Mouse (Mus musculus) limb, embryonic 12.5 days (tissue): ENCODE results near the gene Gm17581. TPM values are rescaled to one million over a fixed set of nuclear protein-coding genes. Genes with fewer than 3 reads are reported as not detected.

Experiments
- ATAC-seq: fragments of 200-750 bp; cut with Nextera tagmentation; 2 replicates; pipeline ENCODE4 v1.8.0; 2017; ENCODE audit warnings: low read depth, moderate TSS enrichment; ENCODE audit not compliant: insufficient number of reproducible peaks, insufficient read depth, low FRiP score, low TSS enrichment
- H3K27ac ChIP-seq: fragments of 300-500 bp; sonication (generic); 2 replicates; pipeline ENCODE4 v1.5.1; 2016; ENCODE audit warnings: mild to moderate bottlenecking, moderate library complexity
- H3K27me3 ChIP-seq: fragments of 300-500 bp; sonication (generic); 2 replicates; pipeline ENCODE4 v1.6.1; 2016; ENCODE audit warnings: mild to moderate bottlenecking, moderate library complexity
- H3K36me3 ChIP-seq: fragments of 300-500 bp; sonication (generic); 2 replicates; pipeline ENCODE4 v1.6.1; 2016; ENCODE audit warnings: mild to moderate bottlenecking, moderate library complexity
- H3K4me1 ChIP-seq: fragments of 300-500 bp; sonication (generic); replicated peaks from 2 replicates; pipeline ENCODE4 v1.6.1; 2016
- H3K4me2 ChIP-seq: fragments of 300-500 bp; sonication (generic); 2 replicates; pipeline ENCODE4 v1.6.1; 2016; ENCODE audit warnings: mild to moderate bottlenecking, moderate library complexity
- H3K4me3 ChIP-seq: fragments of 300-500 bp; sonication (generic); replicated peaks from 2 replicates; pipeline ENCODE4 v1.5.1; 2016; ENCODE audit warnings: mild to moderate bottlenecking
- H3K9ac ChIP-seq: fragments of 300-500 bp; sonication (generic); replicated peaks from 2 replicates; pipeline ENCODE4 v1.6.1; 2016; ENCODE audit warnings: mild to moderate bottlenecking, moderate library complexity
- H3K9me3 ChIP-seq: fragments of 300-500 bp; sonication (generic); 2 replicates; pipeline ENCODE4 v1.6.1; 2016; ENCODE audit warnings: mild to moderate bottlenecking, moderate library complexity
- WGBS: fragments of 180-500 bp; shearing (Covaris S2); methylation state at CpG from one replicate; pipeline ENCODE4 v1.1.7; 2016; 5-methylcytosine and 5-hydroxymethylcytosine counted together
- polyA plus RNA-seq: library from polyadenylated mRNA; unstranded; fragments of >200 nt; fragmentation: Nextera tagmentation; extraction: Ambion mirVana; gene quantifications from 2 replicates; pipeline ENCODE4 v1.2.1, GENCODE M21; 2016

Gene Gm17581
- polyA plus RNA-seq, 1 experiment from 2014 or later = not detected

- Histone ChIP-seq H3K27me3 (peaks cover 73% of the 10 kb centered on the region), H3K36me3 (no peaks in the 10 kb centered on the region), H3K9me3 (no peaks in the 10 kb centered on the region), H3K4me3 (no peak overlapping the region), H3K4me2 (no peak overlapping the region), H3K4me1 (peaks cover 7% of the 10 kb centered on the region; the same call in 1 of the 2 replicates), H3K9ac (no peak overlapping the region), H3K27ac (no peak overlapping the region)
- 75% methylated on average over 4 of the region's 4 CpGs for WGBS
- no peak for ATAC-seq
Observed at GRCm38 (mm10) chr2:155773664-155774063, 38.0 kb upstream of the Gm17581 start.

GRCm38 (mm10) chr2:155764679-155765418 is 29.2 kb upstream of the Gm17581 start:
- Histone ChIP-seq H3K27me3 (peaks cover 10% of the 10 kb centered on the region; the same call in 1 of the 2 replicates), H3K27ac (no peak overlapping the region), H3K9me3 (no peaks in the 10 kb centered on the region), H3K4me1 (no peaks in the 10 kb centered on the region), H3K4me2 (no peak overlapping the region), H3K9ac (no peak overlapping the region), H3K4me3 (no peak overlapping the region), H3K36me3 (no peaks in the 10 kb centered on the region)
- peak; percentile 37; the same call in 1 of the 2 replicates for ATAC-seq
- WGBS = 55% methylated on average over 13 of the region's 13 CpGs

GRCm38 (mm10) chr2:155756855-155757566 is 21.3 kb upstream of the Gm17581 start:
- Histone ChIP-seq H3K9ac (no peak overlapping the region), H3K4me1 (no peaks in the 10 kb centered on the region), H3K27ac (no peak overlapping the region), H3K9me3 (no peaks in the 10 kb centered on the region), H3K4me3 (no peak overlapping the region), H3K4me2 (no peak overlapping the region), H3K36me3 (no peaks in the 10 kb centered on the region), H3K27me3 (peaks cover 18% of the 10 kb centered on the region; the same call in 1 of the 2 replicates)
- 48% methylated on average over 14 of the region's 14 CpGs for WGBS
- no peak for ATAC-seq

- Histone ChIP-seq H3K4me2 (no peak overlapping the region), H3K4me3 (no peak overlapping the region), H3K9ac (no peak overlapping the region), H3K4me1 (peaks cover 9% of the 10 kb centered on the region; the same call in 1 of the 2 replicates), H3K27me3 (peaks cover 24% of the 10 kb centered on the region; the same call in 1 of the 2 replicates), H3K36me3 (no peaks in the 10 kb centered on the region), H3K9me3 (no peaks in the 10 kb centered on the region), H3K27ac (no peak overlapping the region)
- WGBS = 3% methylated on average over 1 of the region's 1 CpGs
- no peak for ATAC-seq
Observed at GRCm38 (mm10) chr2:155755746-155756145, 20.1 kb upstream of the Gm17581 start.

- Histone ChIP-seq H3K9ac (peak within 1 kb of the TSS; percentile 59), H3K27me3 (peaks cover 21% of the 10 kb centered on the region; the same call in 1 of the 2 replicates), H3K4me3 (peak within 1 kb of the TSS; percentile 42), H3K9me3 (no peaks in the 10 kb centered on the region), H3K27ac (no peak within 1 kb of the TSS), H3K4me1 (peaks cover 9% of the 10 kb centered on the region; the same call in 1 of the 2 replicates), H3K4me2 (peak within 1 kb of the TSS; percentile 78), H3K36me3 (no peaks in the 10 kb centered on the region)
- 0 out of 2 replicates have a peak, but pooled peaks have one; percentile 47 for ATAC-seq
- WGBS = 2% methylated on average over 25 of the region's 25 CpGs
Observed at GRCm38 (mm10) chr2:155751014-155751786, 15.5 kb upstream of the Gm17581 start, which contains the start of gene Procr. Gene Procr, plus strand, starts transcription at chr2:155751117.

- WGBS = 84% methylated on average over 4 of the region's 4 CpGs
- no peaks in the 10 kb centered on the region for H3K36me3 ChIP-seq
- no peaks in the 10 kb centered on the region for H3K9me3 ChIP-seq
- H3K27me3 ChIP-seq = peaks cover 21% of the 10 kb centered on the region; the same call in 1 of the 2 replicates
- no peak overlapping the region for H3K9ac ChIP-seq
- no peak overlapping the region for H3K4me3 ChIP-seq
- ATAC-seq = no peak
- H3K27ac ChIP-seq = no peak overlapping the region
- peaks cover 9% of the 10 kb centered on the region; the same call in 1 of the 2 replicates for H3K4me1 ChIP-seq
- H3K4me2 ChIP-seq = no peak overlapping the region
Observed at GRCm38 (mm10) chr2:155749394-155749793, 13.7 kb upstream of the Gm17581 start.

GRCm38 (mm10) chr2:155745487-155745886 is 9.8 kb upstream of the Gm17581 start:
- no peak overlapping the region for H3K27ac ChIP-seq
- WGBS = 65% methylated on average over 3 of the region's 3 CpGs
- no peak overlapping the region for H3K4me2 ChIP-seq
- H3K36me3 ChIP-seq = no peaks in the 10 kb centered on the region
- H3K4me1 ChIP-seq = no peaks in the 10 kb centered on the region
- H3K27me3 ChIP-seq = no peaks in the 10 kb centered on the region
- no peak overlapping the region for H3K4me3 ChIP-seq
- no peak overlapping the region for H3K9ac ChIP-seq
- H3K9me3 ChIP-seq = no peaks in the 10 kb centered on the region
- ATAC-seq = no peak

- H3K4me3 ChIP-seq = no peak overlapping the region
- no peak overlapping the region for H3K9ac ChIP-seq
- H3K4me1 ChIP-seq = no peaks in the 10 kb centered on the region
- no peak overlapping the region for H3K4me2 ChIP-seq
- H3K27me3 ChIP-seq = no peaks in the 10 kb centered on the region
- no peak for ATAC-seq
- no peak overlapping the region for H3K27ac ChIP-seq
- H3K9me3 ChIP-seq = no peaks in the 10 kb centered on the region
- 88% methylated on average over 9 of the region's 9 CpGs for WGBS
- no peaks in the 10 kb centered on the region for H3K36me3 ChIP-seq
Observed at GRCm38 (mm10) chr2:155743351-155743750, 7.7 kb upstream of the Gm17581 start.

- Histone ChIP-seq H3K4me1 (no peaks in the 10 kb centered on the region), H3K9me3 (no peaks in the 10 kb centered on the region), H3K4me2 (no peak overlapping the region), H3K27ac (no peak overlapping the region), H3K4me3 (no peak overlapping the region), H3K27me3 (no peaks in the 10 kb centered on the region), H3K9ac (no peak overlapping the region), H3K36me3 (no peaks in the 10 kb centered on the region)
- WGBS = 92% methylated on average over 12 of the region's 12 CpGs
- no peak for ATAC-seq
Observed at GRCm38 (mm10) chr2:155742931-155743337, 7.3 kb upstream of the Gm17581 start.

GRCm38 (mm10) chr2:155742211-155742610 is 6.5 kb upstream of the Gm17581 start:
- H3K27ac ChIP-seq = no peak overlapping the region
- no peak overlapping the region for H3K4me3 ChIP-seq
- 86% methylated on average over 11 of the region's 11 CpGs for WGBS
- H3K9me3 ChIP-seq = no peaks in the 10 kb centered on the region
- no peaks in the 10 kb centered on the region for H3K27me3 ChIP-seq
- H3K4me2 ChIP-seq = no peak overlapping the region
- no peaks in the 10 kb centered on the region for H3K36me3 ChIP-seq
- H3K4me1 ChIP-seq = no peaks in the 10 kb centered on the region
- ATAC-seq = no peak
- H3K9ac ChIP-seq = no peak overlapping the region

GRCm38 (mm10) chr2:155737803-155738202 is 2.1 kb upstream of the Gm17581 start:
- no peak overlapping the region for H3K4me3 ChIP-seq
- WGBS = 80% methylated on average over 9 of the region's 9 CpGs
- no peak for ATAC-seq
- no peak overlapping the region for H3K27ac ChIP-seq
- no peaks in the 10 kb centered on the region for H3K27me3 ChIP-seq
- H3K36me3 ChIP-seq = no peaks in the 10 kb centered on the region
- no peaks in the 10 kb centered on the region for H3K4me1 ChIP-seq
- H3K9me3 ChIP-seq = no peaks in the 10 kb centered on the region
- H3K4me2 ChIP-seq = no peak overlapping the region
- no peak overlapping the region for H3K9ac ChIP-seq
